Mouse (Mus musculus) embryonic fibroblast, embryonic 13.5 days (primary cell): ENCODE results near the gene Hspb3.

ENCODE experiments used
- CTCF ChIP-seq: IDR thresholded peaks from 2 replicates; pipeline ENCODE4 v1.5.1; 2011; ENCODE audit warnings: mild to moderate bottlenecking, control low read depth, low read length, moderate library complexity, borderline replicate concordance; ENCODE audit not compliant: insufficient read depth
- POLR2A ChIP-seq: IDR thresholded peaks from 2 replicates; pipeline ENCODE4 v1.6.1; 2011; ENCODE audit warnings: low read depth, mild to moderate bottlenecking, control low read depth, low read length, moderate library complexity

DNA sequence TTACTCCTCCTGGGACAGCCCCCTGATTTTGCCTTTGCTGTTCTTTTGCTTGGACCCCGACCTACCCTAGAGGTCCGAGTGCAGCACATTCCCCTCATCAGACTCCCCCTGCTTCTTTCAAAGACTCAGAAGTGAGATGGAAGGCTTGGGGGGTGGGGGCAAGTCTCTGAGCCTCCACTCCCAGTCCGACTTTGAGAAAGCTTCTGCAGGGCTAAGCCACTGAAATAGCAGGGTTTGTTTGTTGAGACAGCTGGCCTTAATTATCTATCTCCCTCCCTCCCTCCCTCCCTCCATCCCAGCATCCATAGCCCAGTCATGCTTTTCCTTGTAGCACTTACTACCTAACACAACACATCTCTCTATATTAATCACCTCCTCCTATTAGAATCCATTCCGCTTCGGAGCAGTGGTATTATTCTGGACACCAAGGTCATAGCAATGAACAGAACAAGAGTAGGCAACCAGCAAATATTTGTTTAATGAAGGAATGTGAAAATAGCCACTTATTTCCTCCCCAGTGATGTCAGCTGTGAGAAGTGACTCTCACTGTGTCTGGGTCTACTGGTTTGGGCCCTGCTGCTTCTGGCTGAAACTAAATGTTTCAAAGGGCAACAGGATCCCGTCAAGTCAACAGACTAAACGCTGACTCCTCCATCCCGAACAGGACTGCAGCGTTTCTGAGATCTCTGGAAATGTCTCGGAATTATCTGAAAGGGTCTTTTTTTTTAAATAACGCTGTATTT, 41.2 kb downstream of the Hspb3 start:
- TF ChIP-seq CTCF (no peak), POLR2A (no peak)
